Mouse (Mus musculus): ENCODE data around the gene Rabepk. TPM values are rescaled to one million over a fixed set of nuclear protein-coding genes. Genes with fewer than 3 reads are reported as not detected.
A peak's percentile ranks its signal among the peaks of the same experiment; 100 is the strongest.
"Not testable (repeated sequence)": the region's sequence is repeated elsewhere in the genome, so short reads cannot be mapped to it uniquely, and the experiment has no call there.

Rabepk gene
- polyA plus RNA-seq, 1 experiment = 59.9 TPM

DNA sequence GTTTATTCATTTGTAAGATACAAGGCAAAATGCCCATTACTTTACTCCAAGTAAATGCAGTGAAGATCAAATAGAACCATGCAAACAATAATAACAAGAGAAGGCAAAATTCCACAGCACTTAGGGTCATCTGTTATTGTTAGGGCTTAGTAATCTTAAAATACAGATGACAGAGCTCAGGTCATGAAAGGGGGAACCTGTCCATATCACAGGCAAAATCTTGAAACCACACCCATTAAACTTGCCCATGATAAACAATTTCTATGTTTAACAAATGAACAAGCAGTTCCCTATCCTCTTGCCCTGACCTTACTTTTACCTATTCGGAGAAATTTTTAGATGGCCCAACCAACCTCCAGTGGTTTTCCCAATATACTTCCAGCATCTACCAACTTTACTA is 9.9 kb upstream of the Rabepk start:
- peaks cover 97% of the 10 kb centered on the region for H3K79me2 ChIP-seq (ENCODE audit: control insufficient read depth, insufficient read depth)
- TF ChIP-seq MYOD1 (IDR thresholded peaks at IDR 0.05; ENCODE audit: control insufficient read depth, insufficient read length, low read depth) (no peak), MYOG (IDR thresholded peaks at IDR 0.05; ENCODE audit: control insufficient read depth, extremely low read depth, insufficient read length) (no peak), FOSL1 (IDR thresholded peaks at IDR 0.05; ENCODE audit: insufficient read depth, low read length, poor library complexity, severe bottlenecking) (no peak)
- H3K4me3 ChIP-seq (ENCODE audit: insufficient read depth, poor library complexity, severe bottlenecking) = no peak overlapping the region
- H3K27me3 ChIP-seq (ENCODE audit: control insufficient read depth, insufficient read depth, insufficient read length) = no peaks in the 10 kb centered on the region
- H3ac ChIP-seq (ENCODE audit: control insufficient read depth, insufficient read length, low read depth) = no peak overlapping the region
- peaks cover 56% of the 10 kb centered on the region for H3K79me3 ChIP-seq (ENCODE audit: low read depth)
- H3K36me3 ChIP-seq (ENCODE audit: control insufficient read depth, insufficient read depth) = peaks cover 80% of the 10 kb centered on the region

DNA sequence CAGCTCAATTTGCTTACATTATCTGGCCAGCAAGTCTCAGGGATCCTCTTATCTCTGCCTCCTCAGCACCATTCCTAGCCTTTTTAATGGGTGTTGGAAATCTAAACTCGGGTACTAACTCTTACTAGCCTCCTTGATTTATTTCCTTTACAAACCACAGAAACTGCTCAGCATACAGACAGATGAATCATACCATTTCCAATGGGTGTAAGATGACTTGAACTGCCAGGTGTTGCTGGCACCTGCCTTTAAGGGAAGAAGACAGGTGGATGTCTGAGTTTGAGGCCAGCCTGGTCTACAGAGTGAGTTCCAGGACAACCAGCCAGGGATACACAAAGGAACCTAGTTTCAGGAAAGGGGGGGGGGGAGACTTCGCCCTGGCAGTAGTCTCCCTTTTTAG is 8.3 kb upstream of the Rabepk start:
- H3K27me3 ChIP-seq (ENCODE audit: control insufficient read depth, insufficient read depth, insufficient read length) = no peaks in the 10 kb centered on the region
- H3K36me3 ChIP-seq (ENCODE audit: control insufficient read depth, insufficient read depth) = peaks cover 71% of the 10 kb centered on the region
- no peak for TF ChIP-seq FOSL1 (IDR thresholded peaks at IDR 0.05; ENCODE audit: insufficient read depth, low read length, poor library complexity, severe bottlenecking)
- TF ChIP-seq MAX (IDR thresholded peaks at IDR 0.05) = no peak
- TF ChIP-seq CEBPB (IDR thresholded peaks at IDR 0.05; ENCODE audit: low read depth) = no peak
- no peak for TF ChIP-seq MYOG (IDR thresholded peaks at IDR 0.05; ENCODE audit: control insufficient read depth, extremely low read depth, insufficient read length)
- TF ChIP-seq USF1 (IDR thresholded peaks at IDR 0.05; ENCODE audit: low read depth) = no peak
- peak; percentile 71 for TF ChIP-seq MYOD1 (IDR thresholded peaks at IDR 0.05; ENCODE audit: control insufficient read depth, insufficient read length, low read depth)
- no peak overlapping the region for H3K4me3 ChIP-seq (ENCODE audit: insufficient read depth, poor library complexity, severe bottlenecking)
- H3K79me2 ChIP-seq (ENCODE audit: control insufficient read depth, insufficient read depth) = peaks cover 99% of the 10 kb centered on the region
- peaks cover 71% of the 10 kb centered on the region for H3K79me3 ChIP-seq (ENCODE audit: low read depth)
- no peak overlapping the region for H3ac ChIP-seq (ENCODE audit: control insufficient read depth, insufficient read length, low read depth)

DNA sequence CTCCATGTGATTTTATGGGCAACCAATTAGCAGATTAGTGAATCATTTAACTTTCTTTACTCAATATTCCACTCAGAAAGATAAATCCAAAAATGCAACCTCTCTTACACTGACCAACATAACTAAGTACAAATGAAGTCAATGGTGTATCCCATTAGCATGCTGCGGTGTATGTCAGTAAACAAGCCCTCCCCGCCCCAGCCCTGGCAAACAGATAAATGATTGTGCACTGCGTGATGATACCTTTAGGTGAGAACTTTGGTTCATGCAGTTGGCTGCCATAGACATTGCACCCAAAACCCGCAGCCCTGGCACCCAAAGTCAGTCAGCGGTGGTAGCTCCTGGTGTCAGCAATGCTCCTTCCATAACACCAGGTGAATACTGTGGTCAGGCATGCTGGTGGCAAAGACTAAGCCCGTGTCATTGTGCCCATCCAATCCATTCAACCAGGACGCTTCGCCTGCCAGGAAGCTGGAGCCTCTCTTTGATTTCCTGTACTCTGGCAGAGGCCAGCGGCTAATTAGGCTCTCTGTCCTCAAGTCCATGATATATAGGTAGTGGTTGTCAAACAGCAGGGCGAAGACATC is 5.7 kb upstream of the Rabepk start:
- H3K79me2 ChIP-seq (ENCODE audit: control insufficient read depth, insufficient read depth) = peaks cover 83% of the 10 kb centered on the region
- no peak overlapping the region for H3K4me3 ChIP-seq (ENCODE audit: insufficient read depth, poor library complexity, severe bottlenecking)
- H3K79me3 ChIP-seq (ENCODE audit: low read depth) = peaks cover 67% of the 10 kb centered on the region
- no peak overlapping the region for H3ac ChIP-seq (ENCODE audit: control insufficient read depth, insufficient read length, low read depth)
- H3K27me3 ChIP-seq (ENCODE audit: control insufficient read depth, insufficient read depth, insufficient read length) = no peaks in the 10 kb centered on the region
- H3K36me3 ChIP-seq (ENCODE audit: control insufficient read depth, insufficient read depth) = peaks cover 47% of the 10 kb centered on the region
- TF ChIP-seq MYOG (IDR thresholded peaks at IDR 0.05; ENCODE audit: control insufficient read depth, extremely low read depth, insufficient read length) (no peak), FOSL1 (IDR thresholded peaks at IDR 0.05; ENCODE audit: insufficient read depth, low read length, poor library complexity, severe bottlenecking) (no peak), USF1 (IDR thresholded peaks at IDR 0.05; ENCODE audit: low read depth) (no peak), CEBPB (IDR thresholded peaks at IDR 0.05; ENCODE audit: low read depth) (no peak), CTCF (IDR thresholded peaks at IDR 0.05; ENCODE audit: control insufficient read depth, insufficient read depth, insufficient read length) (no peak), MAX (IDR thresholded peaks at IDR 0.05) (no peak), MYOD1 (IDR thresholded peaks at IDR 0.05; ENCODE audit: control insufficient read depth, insufficient read length, low read depth) (no peak)

DNA sequence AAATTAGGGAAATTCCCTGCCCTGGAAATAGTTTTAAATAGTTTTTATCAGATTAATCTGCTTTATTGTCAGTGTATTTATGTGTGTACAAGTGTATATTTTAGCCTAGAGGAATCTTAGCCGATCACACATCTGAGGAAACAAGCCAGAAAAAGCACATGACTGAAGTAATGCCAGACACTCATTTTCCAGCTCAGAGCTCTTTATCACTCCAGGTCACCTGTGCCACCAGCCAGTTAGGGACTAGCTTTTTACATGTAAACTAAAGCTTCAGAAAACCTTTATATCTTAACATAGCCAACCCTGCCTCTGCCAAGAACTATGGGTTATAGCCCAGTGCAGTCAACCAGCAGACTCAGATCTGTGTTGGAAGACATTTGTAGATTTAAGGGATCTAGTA is 5.1 kb upstream of the Rabepk start:
- TF ChIP-seq CTCF (IDR thresholded peaks at IDR 0.05; ENCODE audit: control insufficient read depth, insufficient read depth, insufficient read length) = no peak
- TF ChIP-seq MYOD1 (IDR thresholded peaks at IDR 0.05; ENCODE audit: control insufficient read depth, insufficient read length, low read depth) = no peak
- TF ChIP-seq USF1 (IDR thresholded peaks at IDR 0.05; ENCODE audit: low read depth) = no peak
- TF ChIP-seq CEBPB (IDR thresholded peaks at IDR 0.05; ENCODE audit: low read depth) = no peak
- no peak for TF ChIP-seq FOSL1 (IDR thresholded peaks at IDR 0.05; ENCODE audit: insufficient read depth, low read length, poor library complexity, severe bottlenecking)
- no peak for TF ChIP-seq MAX (IDR thresholded peaks at IDR 0.05)
- no peak for TF ChIP-seq MYOG (IDR thresholded peaks at IDR 0.05; ENCODE audit: control insufficient read depth, extremely low read depth, insufficient read length)
- Histone ChIP-seq H3K27me3 (ENCODE audit: control insufficient read depth, insufficient read depth, insufficient read length) (no peaks in the 10 kb centered on the region), H3K79me3 (ENCODE audit: low read depth) (peaks cover 62% of the 10 kb centered on the region), H3K79me2 (ENCODE audit: control insufficient read depth, insufficient read depth) (peaks cover 76% of the 10 kb centered on the region), H3ac (ENCODE audit: control insufficient read depth, insufficient read length, low read depth) (no peak overlapping the region), H3K4me3 (ENCODE audit: insufficient read depth, poor library complexity, severe bottlenecking) (no peak overlapping the region), H3K36me3 (ENCODE audit: control insufficient read depth, insufficient read depth) (peaks cover 40% of the 10 kb centered on the region)

DNA sequence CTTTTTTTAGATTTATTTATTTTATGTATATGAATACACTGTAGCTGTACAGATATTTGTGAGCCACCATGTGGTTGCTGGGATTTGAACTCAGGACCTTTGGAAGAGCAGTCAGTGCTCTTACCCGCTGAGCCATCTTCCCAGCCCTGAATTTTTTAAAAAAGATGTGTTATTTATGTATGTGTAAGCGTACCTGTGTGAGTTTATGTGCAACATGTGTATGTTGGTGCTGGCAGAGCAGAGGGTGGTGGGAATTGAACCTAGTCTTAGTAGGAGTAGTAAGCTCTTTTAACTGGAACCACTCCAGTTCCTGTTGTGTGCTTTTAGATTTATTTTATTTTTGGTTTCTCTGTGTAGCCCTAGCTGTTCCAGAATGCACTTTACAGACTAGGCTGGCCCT is 4.5 kb upstream of the Rabepk start:
- TF ChIP-seq FOSL1 (IDR thresholded peaks at IDR 0.05; ENCODE audit: insufficient read depth, low read length, poor library complexity, severe bottlenecking) = no peak
- no peak for TF ChIP-seq MAX (IDR thresholded peaks at IDR 0.05)
- TF ChIP-seq MYOG (IDR thresholded peaks at IDR 0.05; ENCODE audit: control insufficient read depth, extremely low read depth, insufficient read length) = no peak
- no peak for TF ChIP-seq MYOD1 (IDR thresholded peaks at IDR 0.05; ENCODE audit: control insufficient read depth, insufficient read length, low read depth)
- TF ChIP-seq USF1 (IDR thresholded peaks at IDR 0.05; ENCODE audit: low read depth) = no peak
- TF ChIP-seq CTCF (IDR thresholded peaks at IDR 0.05; ENCODE audit: control insufficient read depth, insufficient read depth, insufficient read length) = no peak
- TF ChIP-seq CEBPB (IDR thresholded peaks at IDR 0.05; ENCODE audit: low read depth) = no peak
- H3K4me3 ChIP-seq (ENCODE audit: insufficient read depth, poor library complexity, severe bottlenecking) = no peak overlapping the region
- peaks cover 36% of the 10 kb centered on the region for H3K36me3 ChIP-seq (ENCODE audit: control insufficient read depth, insufficient read depth)

DNA sequence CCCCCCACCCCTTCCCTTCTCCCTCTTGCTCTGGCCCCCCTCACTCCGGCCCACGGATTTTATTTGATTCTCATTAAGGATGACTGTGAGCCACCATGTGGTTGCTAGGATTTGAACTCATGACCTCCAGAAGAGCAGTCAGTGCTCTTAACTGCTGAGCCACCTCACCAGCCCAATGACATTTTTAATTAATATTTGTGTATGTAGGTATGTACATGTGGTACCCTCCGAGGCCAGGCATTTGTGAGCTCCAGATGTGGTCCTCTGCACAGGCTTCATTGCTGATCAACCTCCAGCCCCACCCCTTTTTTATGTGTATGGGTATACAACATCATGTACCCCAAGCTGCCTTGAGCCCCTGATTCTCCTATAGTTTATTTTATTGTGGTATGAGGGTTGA is 4.0 kb upstream of the Rabepk start:
- peaks cover 52% of the 10 kb centered on the region for H3K79me3 ChIP-seq (ENCODE audit: low read depth)
- no peaks in the 10 kb centered on the region for H3K27me3 ChIP-seq (ENCODE audit: control insufficient read depth, insufficient read depth, insufficient read length)
- no peak for TF ChIP-seq USF1 (IDR thresholded peaks at IDR 0.05; ENCODE audit: low read depth)
- no peak for TF ChIP-seq MAX (IDR thresholded peaks at IDR 0.05)
- no peak for TF ChIP-seq FOSL1 (IDR thresholded peaks at IDR 0.05; ENCODE audit: insufficient read depth, low read length, poor library complexity, severe bottlenecking)
- TF ChIP-seq CEBPB (IDR thresholded peaks at IDR 0.05; ENCODE audit: low read depth) = no peak
- TF ChIP-seq MYOD1 (IDR thresholded peaks at IDR 0.05; ENCODE audit: control insufficient read depth, insufficient read length, low read depth) = no peak
- no peak for TF ChIP-seq MYOG (IDR thresholded peaks at IDR 0.05; ENCODE audit: control insufficient read depth, extremely low read depth, insufficient read length)
- TF ChIP-seq CTCF (IDR thresholded peaks at IDR 0.05; ENCODE audit: control insufficient read depth, insufficient read depth, insufficient read length) = no peak

More for the DNA sequence above, 4.5 kb upstream of the Rabepk start:
- H3K27me3 ChIP-seq (ENCODE audit: control insufficient read depth, insufficient read depth, insufficient read length) = no peaks in the 10 kb centered on the region
- H3ac ChIP-seq (ENCODE audit: control insufficient read depth, insufficient read length, low read depth) = no peak overlapping the region
- peaks cover 73% of the 10 kb centered on the region for H3K79me2 ChIP-seq (ENCODE audit: control insufficient read depth, insufficient read depth)
- peaks cover 55% of the 10 kb centered on the region for H3K79me3 ChIP-seq (ENCODE audit: low read depth)

DNA sequence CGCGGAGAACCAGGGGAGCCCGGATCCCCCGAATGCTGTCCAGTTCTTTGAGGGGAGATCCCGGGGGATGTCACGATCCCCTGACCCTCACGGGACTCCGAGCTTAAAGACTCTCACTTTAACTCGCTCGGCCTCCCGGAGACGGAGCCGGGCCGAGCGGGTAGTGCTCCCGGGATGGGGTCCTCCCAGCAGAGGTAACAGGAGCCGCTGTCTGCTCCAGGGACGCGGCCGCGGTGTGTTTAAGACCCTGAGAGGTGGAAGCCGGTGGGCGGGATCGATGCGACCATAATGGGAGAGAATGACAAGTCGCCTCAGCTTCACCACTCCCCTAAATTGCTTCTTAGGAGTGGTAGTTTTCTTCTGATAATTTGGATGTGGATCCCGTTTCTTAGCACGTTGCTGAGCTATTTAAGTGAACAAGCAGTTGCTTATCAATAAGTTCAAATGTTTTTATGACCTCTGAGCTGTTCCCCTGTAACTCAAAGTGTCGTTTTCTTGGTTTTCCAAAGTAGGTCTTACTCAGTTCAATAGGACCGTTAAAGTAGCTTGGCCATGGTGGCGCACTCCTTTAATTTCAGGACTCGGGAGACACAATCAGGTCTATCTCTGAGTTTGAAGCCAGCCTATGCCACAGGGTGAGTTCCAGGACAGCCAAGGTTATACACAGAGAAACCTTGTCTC is 3.0 kb upstream of the Rabepk start:
- Histone ChIP-seq H3K79me2 (ENCODE audit: control insufficient read depth, insufficient read depth) (peaks cover 69% of the 10 kb centered on the region), H3K79me3 (ENCODE audit: low read depth) (peaks cover 48% of the 10 kb centered on the region), H3K36me3 (ENCODE audit: control insufficient read depth, insufficient read depth) (peaks cover 33% of the 10 kb centered on the region), H3ac (ENCODE audit: control insufficient read depth, insufficient read length, low read depth) (peak overlapping the region; percentile 81), H3K4me3 (ENCODE audit: insufficient read depth, poor library complexity, severe bottlenecking) (peak overlapping the region; percentile 87)
- not testable (repeated sequence) for H3K27me3 ChIP-seq (ENCODE audit: control insufficient read depth, insufficient read depth, insufficient read length)

More for the DNA sequence above, 4.0 kb upstream of the Rabepk start:
- no peak overlapping the region for H3ac ChIP-seq (ENCODE audit: control insufficient read depth, insufficient read length, low read depth)
- peaks cover 33% of the 10 kb centered on the region for H3K36me3 ChIP-seq (ENCODE audit: control insufficient read depth, insufficient read depth)
- H3K79me2 ChIP-seq (ENCODE audit: control insufficient read depth, insufficient read depth) = peaks cover 73% of the 10 kb centered on the region
- H3K4me3 ChIP-seq (ENCODE audit: insufficient read depth, poor library complexity, severe bottlenecking) = peak overlapping the region; percentile 87

All from C2C12 (cell line).